In the genomic region with DNA sequence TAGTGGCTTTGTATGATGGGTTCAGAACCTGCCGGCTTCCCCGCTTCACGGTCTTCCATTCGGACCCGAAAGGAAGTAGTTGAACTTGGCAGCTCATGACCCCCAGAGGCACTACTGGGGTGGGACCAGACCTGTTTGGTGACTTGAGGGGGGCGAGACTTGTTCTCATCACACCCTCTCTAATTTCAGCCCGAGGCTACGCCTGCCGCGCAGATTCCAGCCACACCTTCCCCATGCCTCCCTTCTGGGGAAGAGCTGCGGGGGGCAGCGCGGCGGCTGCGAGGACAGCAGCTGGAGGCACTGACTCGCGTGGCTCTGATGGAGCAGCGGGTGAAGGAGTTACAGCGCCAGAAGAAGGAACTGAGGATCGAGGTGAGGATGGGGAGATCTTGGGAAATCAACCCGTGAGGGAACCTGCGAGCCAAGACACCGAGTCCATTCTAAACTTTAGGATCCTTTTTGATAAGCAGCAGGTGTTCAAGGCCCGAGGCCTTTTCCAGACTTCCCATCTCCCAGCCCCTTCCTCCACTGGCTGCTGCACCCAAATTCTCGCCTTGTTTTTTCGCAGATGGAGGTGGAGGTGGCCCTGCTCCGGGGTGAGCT, we compare ENCODE assay signal across 8 mouse cellular contexts. TPM values are rescaled to one million over a fixed set of nuclear protein-coding genes. Genes with fewer than 3 reads are reported as not detected.
DNase-seq lines count a peak whose midpoint lies in the region; ATAC-seq and TF ChIP-seq lines count a peak whose summit lies in the region.
"Had no signal": no experiment of that assay in that cellular context is flagged by ENCODE, and none has a peak within 500 bp of the region (broad histone marks: within the 10 kb centered on the region; RNA-seq: fewer than 3 reads in every experiment).

No protein-coding gene starts in this region.

- no peaks in the 10 kb centered on the region for H3K27me3 ChIP-seq in spleen, adult 2 months (ENCODE audit: control insufficient read depth, insufficient read depth, low read length)
- peaks cover 39% of the 10 kb centered on the region for H3K27me3 ChIP-seq in forebrain, postnatal 0 days (ENCODE audit: insufficient read depth, low read length)
- peaks cover 24% of the 10 kb centered on the region for H3K27me3 ChIP-seq in liver, embryonic 13.5 days
- no peaks in the 10 kb centered on the region for H3K27me3 ChIP-seq in stomach, postnatal 0 days (ENCODE audit: control insufficient read depth, insufficient read depth, low read length)

- no peak for TF ChIP-seq CTCF in spleen, adult 2 months (IDR thresholded peaks at IDR 0.05; ENCODE audit: extremely low read depth, insufficient read depth, insufficient read length, insufficient replicate concordance)
- TF ChIP-seq CTCF in forebrain, postnatal 0 days (IDR thresholded peaks at IDR 0.05; ENCODE audit: low read depth): no peak
- TF ChIP-seq CTCF in stomach, postnatal 0 days (IDR thresholded peaks at IDR 0.05; ENCODE audit: low read depth): no peak

- H3K9ac ChIP-seq in forebrain, postnatal 0 days: no peak overlapping the region
- no peak overlapping the region for H3K9ac ChIP-seq in liver, embryonic 13.5 days
- H3K9ac ChIP-seq in stomach, postnatal 0 days (ENCODE audit: low read length): peak overlapping the region; percentile 5; the same call in 1 of the 2 replicates

- no peak for TF ChIP-seq EP300 in stomach, postnatal 0 days (optimal IDR thresholded peaks at IDR 0.05)

- H3K27ac ChIP-seq in spleen, adult 2 months (ENCODE audit: insufficient read depth, low read length): no peak overlapping the region
- H3K27ac ChIP-seq in forebrain, postnatal 0 days (ENCODE audit: low read depth, low read length): no peak overlapping the region
- no peak overlapping the region for H3K27ac ChIP-seq in liver, embryonic 13.5 days
- no peak overlapping the region for H3K27ac ChIP-seq in stomach, postnatal 0 days (replicated peaks)

- H3K4me1 ChIP-seq in spleen, adult 2 months (ENCODE audit: control insufficient read depth, insufficient read depth, insufficient read length): peaks cover 15% of the 10 kb centered on the region
- no peaks in the 10 kb centered on the region for H3K4me1 ChIP-seq in forebrain, postnatal 0 days (ENCODE audit: insufficient read depth)
- peaks cover 47% of the 10 kb centered on the region for H3K4me1 ChIP-seq in liver, embryonic 13.5 days (replicated peaks)
- peaks cover 9% of the 10 kb centered on the region for H3K4me1 ChIP-seq in stomach, postnatal 0 days (replicated peaks; ENCODE audit: control insufficient read depth, insufficient read depth)

- no peak for ATAC-seq in forebrain, postnatal 0 days
- no peak for ATAC-seq in liver, embryonic 13.5 days (ENCODE audit: low read depth)
- ATAC-seq in stomach, postnatal 0 days (ENCODE audit: low FRiP score, low TSS enrichment): no peak

- peaks cover 2% of the 10 kb centered on the region for H3K36me3 ChIP-seq in spleen, adult 2 months (ENCODE audit: control insufficient read depth, insufficient read depth, low read length)
- H3K36me3 ChIP-seq in forebrain, postnatal 0 days (ENCODE audit: insufficient read depth): no peaks in the 10 kb centered on the region; the same call in 1 of the 2 replicates
- no peaks in the 10 kb centered on the region for H3K36me3 ChIP-seq in liver, embryonic 13.5 days
- no peaks in the 10 kb centered on the region; the same call in 1 of the 2 replicates for H3K36me3 ChIP-seq in stomach, postnatal 0 days (ENCODE audit: control insufficient read depth, insufficient read depth, low read length)

- H3K9me3 ChIP-seq in forebrain, postnatal 0 days (ENCODE audit: low read length): no peaks in the 10 kb centered on the region
- H3K9me3 ChIP-seq in liver, embryonic 13.5 days (replicated peaks): no peaks in the 10 kb centered on the region
- no peaks in the 10 kb centered on the region for H3K9me3 ChIP-seq in stomach, postnatal 0 days (ENCODE audit: control insufficient read depth, low read length)

- no peak for DNase-seq in spleen, adult 2 months (ENCODE audit: low read depth in 1 of 2, low spot score in 2 of 2)
- DNase-seq in spleen, postnatal 10 days (ENCODE audit: low spot score in 2 of 2): no peak
- no peak for DNase-seq in forebrain, postnatal 0 days
- DNase-seq in liver, embryonic 13.5 days: no peak
- DNase-seq in stomach, postnatal 0 days (ENCODE audit: low spot score): no peak
- DNase-seq in cerebellum, postnatal 14 days: no peak
- no peak for DNase-seq in gastrocnemius, postnatal 10 days
- DNase-seq: lung, postnatal 14 days had no signal

- peak overlapping the region; percentile 17; the same call in 1 of the 2 replicates for H3K4me3 ChIP-seq in spleen, adult 2 months (ENCODE audit: extremely low read depth, insufficient read depth, insufficient read length)
- H3K4me3 ChIP-seq in forebrain, postnatal 0 days (ENCODE audit: low read depth, low read length): peak overlapping the region; percentile 14; the same call in 1 of the 2 replicates
- H3K4me3 ChIP-seq in liver, embryonic 13.5 days (replicated peaks): peak overlapping the region; percentile 26
- peak overlapping the region; percentile 67 for H3K4me3 ChIP-seq in stomach, postnatal 0 days (ENCODE audit: low read depth, low read length)

- TF ChIP-seq POLR2A in spleen, adult 2 months (IDR thresholded peaks at IDR 0.05; ENCODE audit: low read depth, low read length): no peak

- 0 out of 2 replicates have a peak overlapping the region, but pooled peaks have one; percentile 13 for H3K4me2 ChIP-seq in forebrain, postnatal 0 days (ENCODE audit: low read depth)
- peak overlapping the region; percentile 97 for H3K4me2 ChIP-seq in liver, embryonic 13.5 days
- H3K4me2 ChIP-seq in stomach, postnatal 0 days (replicated peaks; ENCODE audit: low read depth): peak overlapping the region; percentile 79

- 35% methylated on average over 27 of the region's 27 CpGs for WGBS in spleen, adult 2 months
- 4% methylated on average over 27 of the region's 27 CpGs for WGBS in forebrain, postnatal 0 days
- WGBS in liver, embryonic 13.5 days (ENCODE audit: insufficient replicate concordance): 10% methylated on average over 27 of the region's 27 CpGs
- 7% methylated on average over 27 of the region's 27 CpGs for WGBS in stomach, postnatal 0 days

RNA-seq across cellular contexts. Expression of a gene that starts 1.8 kb away (rescaled TPM):
- polyA plus RNA-seq in spleen, adult 2 months (2012; rRNA removed): 5.2 and 7.6 TPM in 2 replicates
- 0.15 TPM in 1 of 2 replicates, not detected in the other for total RNA-seq in forebrain, postnatal 0 days (2014; rRNA removed)
- polyA plus RNA-seq in forebrain, postnatal 0 days (2015; fragmentation: Nextera tagmentation; extraction: Ambion mirVana): not detected in 2 replicates
- polyA plus RNA-seq in liver, embryonic 13.5 days (2015; fragmentation: Nextera tagmentation; extraction: Ambion mirVana): 0.08 and 0.09 TPM in 2 replicates
- 1.2 TPM in 2 replicates for polyA plus RNA-seq in stomach, postnatal 0 days (2015; fragmentation: Nextera tagmentation; extraction: Ambion mirVana)
- under 1 TPM; 0.77 to 0.80 TPM for total RNA-seq in gastrocnemius, postnatal 10 days (2021)

RNA-seq across cellular contexts. Expression of a gene that starts 23.9 kb away (rescaled TPM):
- not detected in 2 replicates for polyA plus RNA-seq in spleen, adult 2 months (2012; rRNA removed)
- 0.23 and 0.33 TPM in 2 replicates for total RNA-seq in forebrain, postnatal 0 days (2014; rRNA removed)
- polyA plus RNA-seq in forebrain, postnatal 0 days (2015; fragmentation: Nextera tagmentation; extraction: Ambion mirVana): 0.67 and 1.3 TPM in 2 replicates
- polyA plus RNA-seq in liver, embryonic 13.5 days (2015; fragmentation: Nextera tagmentation; extraction: Ambion mirVana): not detected in 2 replicates
- polyA plus RNA-seq in stomach, postnatal 0 days (2015; fragmentation: Nextera tagmentation; extraction: Ambion mirVana): 277 and 306 TPM in 2 replicates
- total RNA-seq in gastrocnemius, postnatal 10 days (2021): not detected

RNA-seq across cellular contexts. Expression of a gene that starts 25.0 kb away (rescaled TPM):
- polyA plus RNA-seq in spleen, adult 2 months (2012; rRNA removed): 0.29 and 0.61 TPM in 2 replicates
- total RNA-seq in forebrain, postnatal 0 days (2014; rRNA removed): 0.38 and 1.2 TPM in 2 replicates
- polyA plus RNA-seq in forebrain, postnatal 0 days (2015; fragmentation: Nextera tagmentation; extraction: Ambion mirVana): 19.4 and 24.8 TPM in 2 replicates
- 0.31 and 0.34 TPM in 2 replicates for polyA plus RNA-seq in liver, embryonic 13.5 days (2015; fragmentation: Nextera tagmentation; extraction: Ambion mirVana)
- polyA plus RNA-seq in stomach, postnatal 0 days (2015; fragmentation: Nextera tagmentation; extraction: Ambion mirVana): 3.6 and 4.0 TPM in 2 replicates
- under 1 TPM; 0.59 to 0.95 TPM for total RNA-seq in gastrocnemius, postnatal 10 days (2021)

RNA-seq across cellular contexts. Expression of a gene that starts 25.1 kb away (rescaled TPM):
- 23.2 and 27.3 TPM in 2 replicates for polyA plus RNA-seq in spleen, adult 2 months (2012; rRNA removed)
- total RNA-seq in forebrain, postnatal 0 days (2014; rRNA removed): 24.2 and 25.8 TPM in 2 replicates
- 24.3 and 26.8 TPM in 2 replicates for polyA plus RNA-seq in forebrain, postnatal 0 days (2015; fragmentation: Nextera tagmentation; extraction: Ambion mirVana)
- polyA plus RNA-seq in liver, embryonic 13.5 days (2015; fragmentation: Nextera tagmentation; extraction: Ambion mirVana): 19.9 and 21.5 TPM in 2 replicates
- 120 and 128 TPM in 2 replicates for polyA plus RNA-seq in stomach, postnatal 0 days (2015; fragmentation: Nextera tagmentation; extraction: Ambion mirVana)
- 10 to 100 TPM in 1 of 2 experiments, 1 to 10 TPM in 1; 9.4 to 10.0 TPM for total RNA-seq in gastrocnemius, postnatal 10 days (2021)

Comparison
In these comparisons a context has a peak if more than half of its experiments do, and no peak if none do; other contexts are left out.
1. H3K4me3 ChIP-seq: peak in every context shown above with its lines; median percentile 67 in stomach, postnatal 0 days; 26 in liver, embryonic 13.5 days; 17 in spleen, adult 2 months; 14 in forebrain, postnatal 0 days.
2. H3K4me2 ChIP-seq: peak in every context shown above with its lines; median percentile 97 in liver, embryonic 13.5 days; 79 in stomach, postnatal 0 days; 13 in forebrain, postnatal 0 days.
3. RNA of a gene that starts 23.9 kb away (polyA plus RNA-seq): 277 to 306 TPM in stomach, postnatal 0 days; 0.67 to 1.3 TPM in forebrain, postnatal 0 days, not detected in liver, embryonic 13.5 days and not detected in spleen, adult 2 months; every median in the first group is over 100 times any median in the second.